Mouse (Mus musculus) left cerebral cortex, postnatal 36 days (tissue): ENCODE measurements at regions not wholly inside any gene's neighbourhood (a gene's known extent, or its start where the extent isn't known, plus 50 kb on each side); places are given as distances from the start of the nearest gene placed in this dataset.

Experiments used
- DNase-seq, 2 experiments: peaks; one replicate each; pipeline ENCODE4 v3.0.0; 2021 to 2022; ENCODE audit warnings: low spot score in 2 of 2, mixed read lengths in 1 of 2
- intact Hi-C: fragments of 180-260 bp; cut with DNase I; formaldehyde crosslinking; loops from one replicate; pipeline ENCODE4 v1.15.1; 2025

DNA sequence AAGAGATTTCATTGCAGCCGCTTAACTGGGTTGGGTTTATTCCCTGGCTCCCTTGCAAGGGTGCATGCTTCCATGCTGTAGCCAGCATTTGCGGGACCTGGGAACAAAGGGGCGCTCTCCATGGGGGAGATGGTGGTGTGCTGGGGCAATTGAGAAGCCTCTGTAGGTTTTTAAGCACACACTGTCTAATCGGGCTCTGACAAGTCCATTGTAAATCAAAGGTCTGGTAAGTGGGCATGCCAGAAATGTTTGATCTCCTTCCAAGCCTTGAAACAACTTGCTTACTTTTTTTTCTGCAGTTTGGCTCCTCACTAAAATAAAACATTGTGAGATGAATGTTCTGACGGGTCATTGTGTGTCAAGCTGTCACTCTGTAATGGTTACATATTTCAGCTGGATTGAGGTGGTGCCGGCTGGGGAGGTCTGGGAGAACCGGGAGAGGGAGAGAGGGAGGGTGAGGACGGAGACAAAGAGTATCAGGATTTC is 330.9 kb upstream of the Zfp507 start:
- intact Hi-C loops = no loop called here

DNA sequence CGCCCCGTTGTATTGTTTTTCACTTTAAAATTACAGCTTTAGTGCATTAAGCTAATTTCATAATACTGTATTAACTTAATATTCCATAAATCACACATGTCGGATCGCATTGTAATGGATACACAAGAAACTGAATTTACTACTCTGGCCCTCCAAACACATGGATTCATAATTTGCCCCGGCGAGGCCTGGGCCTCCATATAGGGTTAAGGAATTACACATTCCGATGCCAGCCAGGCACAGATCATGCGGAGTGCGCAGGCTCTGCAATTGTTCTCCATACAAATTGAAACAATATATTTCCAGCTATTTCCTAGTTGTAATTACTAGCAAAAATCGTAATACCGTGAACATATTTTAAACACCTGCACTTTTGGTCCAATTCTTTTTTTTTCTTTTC is 330.2 kb upstream of the Zfp507 start:
- intact Hi-C loops = no loop called here

More for the DNA sequence above, 330.9 kb upstream of the Zfp507 start:
- DNase-seq = no peak

DNA sequence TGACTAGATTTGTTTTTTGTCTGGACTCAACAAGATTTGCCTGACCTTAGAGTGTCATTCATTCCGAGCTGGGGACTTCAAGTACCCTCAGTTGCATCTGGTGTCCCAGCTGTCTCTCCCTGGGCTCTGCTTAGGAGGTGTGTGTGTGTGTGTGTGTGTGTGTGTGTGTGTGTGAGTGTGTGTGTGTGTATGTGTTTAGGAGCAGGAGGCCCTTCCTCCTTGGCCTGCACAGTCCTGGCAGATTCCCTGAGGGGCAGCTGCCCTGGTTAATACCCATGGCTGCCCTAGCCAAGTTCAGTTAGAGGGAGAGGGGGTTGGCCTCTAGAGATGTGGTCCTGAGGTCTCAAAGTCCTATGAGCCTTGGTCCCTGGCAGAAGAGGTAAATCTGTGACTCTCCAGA is 329.8 kb upstream of the Zfp507 start:
- intact Hi-C loops = no loop called here
- no peak for DNase-seq

More for the DNA sequence above, 330.2 kb upstream of the Zfp507 start:
- no peak for DNase-seq

DNA sequence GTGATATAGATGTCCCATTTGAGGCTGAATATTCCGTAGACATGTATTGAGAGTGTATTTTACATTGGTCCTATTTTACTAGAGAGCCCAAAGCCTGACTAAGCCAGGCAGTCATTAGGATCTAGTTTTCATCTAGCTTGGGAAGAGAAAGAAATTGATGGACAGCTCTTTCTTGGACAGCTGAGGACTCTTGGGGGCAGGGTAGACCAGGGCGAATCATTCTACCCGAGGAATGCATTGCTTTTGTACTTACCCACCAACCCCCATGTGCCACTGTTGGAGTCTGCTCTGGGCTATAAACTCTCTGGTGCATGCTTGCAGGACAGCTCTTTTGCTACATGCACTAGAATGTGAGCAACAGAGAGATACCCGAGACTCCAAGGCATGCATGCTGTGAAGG is 294.3 kb upstream of the Zfp507 start:
- no peak for DNase-seq
- intact Hi-C loops = no loop called here

GRCm38 (mm10) chr7:36095258-36096130 is 292.7 kb upstream of the Zfp507 start:
- DNase-seq = no peak
- intact Hi-C loops = no loop called here

GRCm38 (mm10) chr7:36091132-36091531 is 288.3 kb upstream of the Zfp507 start:
- DNase-seq = no peak
- intact Hi-C loops = no loop called here

DNA sequence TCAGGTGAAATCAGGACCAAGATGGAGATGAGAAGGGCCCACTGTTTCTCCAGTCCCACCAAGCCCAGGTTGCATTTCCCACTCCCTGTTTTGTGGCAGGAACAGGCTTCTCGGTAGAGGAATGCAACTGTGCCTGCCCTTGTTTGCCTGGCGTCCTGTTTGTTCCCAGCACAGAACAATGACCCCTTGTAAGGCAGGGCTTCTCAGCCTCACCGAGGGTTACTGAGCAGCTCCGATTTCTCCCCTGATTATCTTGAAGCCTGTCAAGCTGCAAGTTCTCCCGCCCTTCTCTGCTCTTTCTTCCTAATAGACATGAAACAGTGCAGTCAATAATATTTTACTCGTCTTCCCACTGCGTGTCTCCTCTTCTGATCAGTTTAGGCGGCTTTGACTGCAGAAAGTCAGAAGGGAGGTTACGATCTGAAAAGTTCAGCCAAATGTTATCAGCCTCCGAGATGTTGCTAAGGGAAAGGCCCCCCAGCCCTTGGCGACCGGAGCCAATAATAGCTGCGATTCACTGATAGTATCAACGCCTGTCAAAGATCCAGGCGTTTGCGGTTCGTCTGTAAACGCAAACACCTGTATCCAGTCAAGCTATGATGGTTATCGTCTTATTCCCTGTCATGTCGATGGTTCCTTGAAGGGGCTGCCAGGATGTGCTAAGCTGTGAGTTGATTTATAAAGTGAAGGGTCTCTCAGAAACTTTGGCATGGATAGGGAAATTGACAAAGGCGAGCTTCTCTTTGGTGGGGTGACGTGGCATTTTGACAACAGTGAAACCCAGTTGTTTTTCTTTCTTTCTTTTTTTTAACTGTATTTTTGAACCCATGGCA is 287.7 kb upstream of the Zfp507 start:
- intact Hi-C loops = no loop called here
- DNase-seq = no peak

GRCm38 (mm10) chr7:36087598-36087997 is 284.8 kb upstream of the Zfp507 start:
- intact Hi-C loops = no loop called here
- DNase-seq = no peak

DNA sequence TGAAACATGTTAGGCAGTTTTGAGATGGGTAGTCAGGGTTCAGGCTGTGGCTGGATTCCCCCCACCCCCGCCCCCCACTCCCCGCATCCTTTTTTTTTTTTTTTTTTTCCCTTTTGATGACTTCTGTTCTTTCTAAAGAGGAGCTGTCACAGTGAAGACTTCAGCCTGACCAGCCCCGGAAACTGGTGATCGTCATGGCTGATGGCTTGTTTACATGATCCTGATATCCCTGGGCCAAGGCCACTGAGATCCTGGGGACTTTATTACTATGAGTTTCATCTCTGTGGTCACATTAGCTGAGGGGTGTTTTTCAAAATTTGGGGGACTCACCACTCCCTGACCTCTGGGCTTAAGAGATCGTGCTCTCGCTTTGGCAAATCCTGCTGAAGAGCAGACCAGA is 275.9 kb upstream of the Zfp507 start:
- intact Hi-C loops = no loop called here
- no peak for DNase-seq

DNA sequence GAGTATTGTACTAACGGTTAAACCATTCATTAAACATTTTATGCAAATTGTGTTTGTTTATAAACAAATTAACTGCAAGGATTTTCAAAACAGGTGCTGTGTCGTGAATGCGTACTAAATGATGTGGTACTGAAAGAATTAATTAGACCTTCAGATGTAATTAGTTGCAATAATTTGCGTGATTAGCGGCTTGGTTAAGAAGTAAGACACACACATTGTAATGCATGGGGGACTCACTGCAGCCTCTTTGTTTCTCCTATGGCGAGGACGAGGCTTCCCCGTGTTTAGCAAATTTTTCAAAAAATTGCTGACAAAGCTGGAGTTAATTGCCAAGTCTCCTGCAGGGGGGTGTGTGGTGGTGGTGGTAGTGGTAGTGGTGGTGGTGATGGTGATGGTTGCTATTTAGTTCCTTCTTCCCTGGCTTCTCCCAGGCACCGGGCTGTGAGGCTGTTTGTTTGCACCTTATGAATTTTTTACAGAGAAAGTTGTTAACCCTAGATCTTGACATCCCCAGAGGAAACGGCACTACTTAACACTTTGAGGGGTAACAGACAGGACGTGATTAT is 275.4 kb upstream of the Zfp507 start:
- DNase-seq = no peak
- intact Hi-C loops = no loop called here

DNA sequence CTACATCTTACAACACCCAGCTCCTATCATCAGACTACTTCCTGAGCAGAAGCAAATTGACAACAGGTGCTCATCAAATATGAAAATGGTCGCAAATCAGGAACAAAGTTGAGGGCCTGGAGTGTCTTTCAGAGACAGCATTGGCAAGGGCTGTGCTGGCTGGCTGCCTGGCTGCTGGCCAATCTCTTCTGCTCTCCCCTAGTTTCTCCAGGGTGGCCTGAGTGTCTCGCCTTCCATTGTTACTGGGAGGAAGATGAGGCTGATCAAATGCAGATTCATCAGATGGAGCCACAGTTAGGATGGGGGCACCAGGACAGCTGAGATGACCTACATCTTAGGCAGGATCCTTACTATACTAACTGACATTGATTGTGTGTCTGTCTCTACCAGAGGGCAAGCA is 274.5 kb upstream of the Zfp507 start:
- intact Hi-C loops = no loop called here
- DNase-seq = no peak

DNA sequence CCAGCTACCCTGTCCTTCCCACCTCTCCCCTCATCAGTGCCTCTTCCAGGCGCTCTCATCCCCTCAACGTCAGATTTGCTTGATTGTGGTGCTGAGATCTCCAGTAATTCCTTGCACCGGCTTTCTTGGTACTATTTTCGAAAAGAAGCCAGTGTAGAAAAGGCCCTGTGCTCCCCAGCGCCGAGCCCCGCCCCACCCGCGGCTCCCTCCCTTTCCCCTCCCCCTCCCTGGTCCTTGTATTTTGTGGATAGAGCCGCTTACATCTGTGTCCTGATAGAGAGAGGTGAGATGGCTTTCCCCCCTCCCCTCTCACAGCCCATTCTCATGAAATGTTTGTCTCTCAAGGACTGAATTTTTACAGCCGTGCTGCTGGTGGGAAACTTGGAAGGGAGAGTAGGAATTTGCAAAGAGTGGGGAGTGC is 273.2 kb upstream of the Zfp507 start:
- DNase-seq = no peak
- intact Hi-C loops = no loop called here

GRCm38 (mm10) chr7:36071774-36072173 is 269.0 kb upstream of the Zfp507 start:
- DNase-seq = peak in 1 of 2 experiments; percentile 23
- intact Hi-C loops = loop anchor here (5.0 kb wide), 4 partner anchors 169 to 1271 kb away; partner anchors contain the start of gene Tshz3

- DNase-seq = no peak
Observed at GRCm38 (mm10) chr7:36066725-36067124, 263.9 kb upstream of the Zfp507 start.

DNA sequence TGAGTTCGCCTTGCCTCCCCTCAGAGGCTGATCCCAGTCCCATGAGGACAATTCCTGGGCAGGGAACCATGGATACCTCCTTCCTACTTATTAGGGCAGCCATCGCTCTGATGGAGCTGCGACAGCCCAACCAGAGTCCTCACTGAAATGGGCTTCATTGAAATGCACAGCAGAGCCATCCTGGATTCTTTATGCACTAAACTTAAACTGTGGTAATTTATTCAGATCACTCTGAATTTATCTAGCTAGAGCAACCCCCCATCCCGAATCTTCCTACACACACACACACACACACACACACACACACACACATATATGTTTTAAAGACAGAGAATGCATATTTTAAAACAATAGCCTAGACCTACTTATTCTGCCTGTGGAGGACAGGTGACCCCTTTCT is 258.9 kb upstream of the Zfp507 start:
- DNase-seq = peak in 1 of 2 experiments; percentile 6
- intact Hi-C loops = no loop called here

More at GRCm38 (mm10) chr7:36066725-36067124, 263.9 kb upstream of the Zfp507 start:
- intact Hi-C loops = no loop called here

GRCm38 (mm10) chr7:36060426-36060825 is 257.6 kb upstream of the Zfp507 start:
- DNase-seq = peak; percentile 47 to 67
- intact Hi-C loops = no loop called here

DNA sequence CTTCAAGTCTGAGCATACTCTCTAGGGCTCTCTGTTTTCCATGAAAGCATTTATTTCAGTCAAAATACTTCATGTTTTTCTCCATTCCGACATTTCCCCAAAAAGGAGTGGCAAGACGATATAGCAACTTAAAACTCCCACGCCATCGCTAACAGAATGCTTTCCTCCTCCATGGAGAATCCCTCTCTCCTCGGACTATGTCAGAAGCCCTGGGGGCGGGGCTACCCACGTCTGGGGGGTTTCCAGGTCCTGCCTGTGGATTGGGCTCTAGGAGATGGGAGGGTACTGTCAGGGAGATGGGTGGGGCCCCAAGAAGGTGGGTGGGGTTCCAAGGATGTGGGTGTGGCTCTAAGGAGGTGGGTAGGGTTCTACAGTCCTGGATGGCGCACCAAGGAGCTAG is 243.2 kb upstream of the Zfp507 start:
- no peak for DNase-seq
- intact Hi-C loops = no loop called here

GRCm38 (mm10) chr7:36031881-36032280 is 229.1 kb upstream of the Zfp507 start:
- no peak for DNase-seq
- intact Hi-C loops = no loop called here

DNA sequence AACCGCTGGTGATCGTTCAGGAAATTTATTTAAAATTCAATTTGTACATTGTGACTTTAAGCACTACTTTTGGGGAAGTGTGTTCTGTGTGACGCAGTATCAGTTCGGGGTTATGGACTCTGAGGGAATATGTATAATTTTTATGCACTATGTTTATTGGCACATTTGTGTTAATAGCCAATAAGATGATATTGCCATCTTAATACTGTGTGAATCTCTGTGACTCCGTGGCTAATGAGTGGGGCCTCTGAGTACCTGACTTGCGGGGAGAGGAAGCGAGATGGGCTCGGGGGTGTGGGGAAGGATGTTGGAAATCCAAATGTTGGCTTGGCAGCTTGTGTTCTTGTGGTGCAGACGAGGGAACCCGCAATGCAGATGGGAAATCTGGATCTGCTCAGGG is 220.2 kb upstream of the Zfp507 start:
- intact Hi-C loops = no loop called here
- DNase-seq = no peak

DNA sequence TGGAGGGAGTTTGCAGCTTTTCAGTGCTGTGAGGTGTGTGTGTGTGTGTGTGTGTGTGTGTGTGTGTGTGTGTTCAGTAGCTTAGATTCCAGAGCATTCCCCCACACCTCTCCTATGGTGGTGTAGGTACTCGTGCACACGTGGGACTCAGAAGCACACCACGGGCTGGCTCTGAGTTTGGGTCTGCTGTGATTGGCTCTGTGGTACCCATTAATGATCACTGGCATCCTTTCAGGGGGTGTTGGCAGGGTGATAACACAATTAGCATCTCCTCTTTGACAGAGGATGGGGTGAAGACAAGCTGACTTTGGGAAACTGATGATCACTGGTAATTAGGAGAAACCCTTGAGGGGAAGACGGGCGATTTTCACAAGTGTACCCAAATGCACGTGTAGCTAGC is 219.7 kb upstream of the Zfp507 start:
- intact Hi-C loops = no loop called here
- DNase-seq = no peak
